Mouse (Mus musculus) stomach, embryonic 16.5 days (tissue): ENCODE results near the gene Ikbke. TPM values are rescaled to one million over a fixed set of nuclear protein-coding genes. Genes with fewer than 3 reads are reported as not detected.

Source experiments
- ATAC-seq: fragments of 200-750 bp; cut with Nextera tagmentation; 2 replicates; pipeline ENCODE4 v1.8.0; 2017; ENCODE audit warnings: moderate number of reproducible peaks, moderate TSS enrichment; ENCODE audit not compliant: insufficient read depth, low FRiP score
- H3K27ac ChIP-seq: fragments of 300-500 bp; sonication (generic); 2 replicates; pipeline ENCODE4 v1.5.1; 2014; ENCODE audit warnings: low read length
- H3K27me3 ChIP-seq: fragments of 300-500 bp; sonication (generic); 2 replicates; pipeline ENCODE4 v1.6.1; 2014; ENCODE audit warnings: low read length, control low read depth, mixed read lengths; ENCODE audit not compliant: control insufficient read depth, insufficient read depth
- H3K36me3 ChIP-seq: fragments of 300-500 bp; sonication (generic); 2 replicates; pipeline ENCODE4 v1.6.1; 2014; ENCODE audit warnings: low read length; ENCODE audit not compliant: control insufficient read depth, insufficient read depth
- H3K4me1 ChIP-seq: fragments of 300-500 bp; sonication (generic); 2 replicates; pipeline ENCODE4 v1.6.1; 2014; ENCODE audit warnings: low read length, control low read depth, mixed read lengths; ENCODE audit not compliant: control insufficient read depth, insufficient read depth
- H3K4me2 ChIP-seq: fragments of 300-500 bp; sonication (generic); 2 replicates; pipeline ENCODE4 v1.6.1; 2014; ENCODE audit warnings: low read depth, low read length, mixed read lengths
- H3K4me3 ChIP-seq: fragments of 300-500 bp; sonication (generic); replicated peaks from 2 replicates; pipeline ENCODE4 v1.5.1; 2014; ENCODE audit warnings: mild to moderate bottlenecking, low read length
- H3K9ac ChIP-seq: fragments of 300-500 bp; sonication (generic); 2 replicates; pipeline ENCODE4 v1.6.1; 2014; ENCODE audit warnings: low read length
- H3K9me3 ChIP-seq: fragments of 300-500 bp; sonication (generic); replicated peaks from 2 replicates; pipeline ENCODE4 v1.6.1; 2016; ENCODE audit warnings: low read length, control low read depth; ENCODE audit not compliant: control insufficient read depth
- WGBS: fragments of 180-500 bp; shearing (Covaris S2); extraction: QIAGEN DNeasy Blood & Tissue Kit; methylation state at CpG from one replicate; pipeline ENCODE4 v1.1.7; 2014; 5-methylcytosine and 5-hydroxymethylcytosine counted together
- polyA plus RNA-seq: library from polyadenylated mRNA; unstranded; fragments of >200 nt; fragmentation: Nextera tagmentation; extraction: Ambion mirVana; gene quantifications from 2 replicates; pipeline ENCODE4 v1.2.1, GENCODE M21; 2015

Gene Ikbke
- polyA plus RNA-seq, 1 experiment from 2014 or later = 8.1 TPM

DNA sequence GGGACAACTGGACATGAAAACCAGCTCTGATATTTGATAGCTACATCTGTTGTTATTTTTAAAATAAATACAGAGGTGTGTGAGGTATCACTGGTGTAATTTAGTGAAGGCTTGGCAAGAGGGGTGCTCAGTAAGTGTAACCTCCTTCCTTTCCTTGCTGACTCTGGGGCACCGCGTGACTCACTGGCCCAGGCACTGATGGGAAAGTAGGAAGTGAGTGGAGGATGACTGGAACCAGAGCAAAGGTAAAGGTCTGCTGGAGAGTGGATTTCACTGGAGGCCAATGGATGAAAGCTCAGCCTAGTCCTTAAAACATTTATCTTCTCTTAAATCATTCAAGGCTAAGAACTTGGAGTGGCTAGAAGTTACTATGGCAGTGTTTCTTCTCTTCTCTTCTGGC lies 21.3 kb upstream of the Ikbke start:
- Histone ChIP-seq H3K27me3 (no peaks in the 10 kb centered on the region), H3K4me2 (no peak overlapping the region), H3K9me3 (no peaks in the 10 kb centered on the region), H3K4me3 (no peak overlapping the region), H3K9ac (no peak overlapping the region), H3K27ac (no peak overlapping the region), H3K4me1 (no peaks in the 10 kb centered on the region), H3K36me3 (no peaks in the 10 kb centered on the region; the same call in 1 of the 2 replicates)
- WGBS = 88% methylated on average over 2 of the region's 2 CpGs
- ATAC-seq = no peak

DNA sequence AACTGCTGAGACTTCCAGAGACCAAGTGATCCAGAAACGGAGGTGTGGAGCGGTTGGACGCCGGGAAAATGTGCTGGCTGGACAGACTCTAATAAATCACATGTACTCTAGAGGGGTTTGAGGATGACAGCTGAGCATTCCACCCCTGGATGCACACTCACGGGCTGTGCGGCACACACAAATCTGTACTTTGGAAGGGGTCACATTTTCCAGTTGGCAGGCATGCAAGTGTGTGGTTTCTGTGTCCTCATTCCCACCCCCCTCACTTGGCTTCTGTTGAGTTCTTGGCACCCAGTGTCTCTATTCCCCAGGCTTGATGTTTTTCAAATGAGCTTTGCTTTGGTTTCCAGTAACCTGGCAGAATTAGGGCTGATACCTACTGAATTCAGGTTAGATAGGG lies 20.4 kb upstream of the Ikbke start:
- H3K4me2 ChIP-seq = no peak overlapping the region
- no peaks in the 10 kb centered on the region for H3K9me3 ChIP-seq
- WGBS = 66% methylated on average over 6 of the region's 6 CpGs
- H3K9ac ChIP-seq = no peak overlapping the region
- H3K36me3 ChIP-seq = no peaks in the 10 kb centered on the region; the same call in 1 of the 2 replicates
- H3K4me1 ChIP-seq = no peaks in the 10 kb centered on the region
- no peaks in the 10 kb centered on the region for H3K27me3 ChIP-seq
- ATAC-seq = no peak
- H3K4me3 ChIP-seq = no peak overlapping the region
- no peak overlapping the region for H3K27ac ChIP-seq

DNA sequence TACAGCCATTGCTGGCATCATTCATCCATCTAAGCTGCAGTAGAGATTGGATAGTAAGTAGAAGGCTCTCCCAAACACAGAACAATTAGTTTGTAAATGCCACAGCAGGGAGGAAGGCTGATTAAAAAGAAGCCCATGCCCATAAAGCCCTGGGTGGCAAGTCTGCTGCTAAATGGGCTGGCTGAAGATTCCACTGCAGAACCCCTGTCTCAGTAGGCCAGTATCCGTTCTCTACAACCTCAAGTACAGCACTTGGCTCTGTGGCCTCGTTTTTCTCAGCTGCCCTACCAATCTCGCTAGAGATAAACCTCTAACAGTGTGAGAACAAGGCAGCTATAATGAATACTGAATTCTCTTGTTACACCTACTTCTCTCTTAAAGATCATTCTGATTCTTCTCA lies 19.8 kb upstream of the Ikbke start:
- Histone ChIP-seq H3K36me3 (no peaks in the 10 kb centered on the region; the same call in 1 of the 2 replicates), H3K4me3 (no peak overlapping the region), H3K9me3 (no peaks in the 10 kb centered on the region), H3K27me3 (no peaks in the 10 kb centered on the region), H3K9ac (no peak overlapping the region), H3K27ac (no peak overlapping the region), H3K4me2 (no peak overlapping the region), H3K4me1 (no peaks in the 10 kb centered on the region)
- WGBS = 67% methylated on average over 3 of the region's 3 CpGs
- ATAC-seq = no peak

DNA sequence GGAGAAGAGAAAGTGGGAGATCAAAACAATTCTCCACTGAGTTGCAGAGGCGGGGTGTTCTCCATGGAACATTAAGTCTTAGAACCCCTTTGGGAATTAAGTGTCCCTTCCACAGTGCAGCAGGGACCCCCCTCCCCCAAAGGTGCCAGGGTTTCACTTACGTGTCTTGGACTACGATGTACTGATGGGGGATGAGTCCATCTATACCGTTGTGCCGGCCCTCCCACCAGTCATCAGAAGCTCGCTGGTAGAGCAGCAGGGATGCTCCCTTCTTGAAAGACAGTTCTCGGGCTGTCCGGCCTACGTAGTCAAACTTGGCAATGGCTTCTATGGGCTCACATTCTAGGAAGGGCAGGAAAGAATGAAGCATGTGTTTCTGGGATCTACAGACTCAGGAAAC lies 18.8 kb upstream of the Ikbke start:
- no peaks in the 10 kb centered on the region; the same call in 1 of the 2 replicates for H3K36me3 ChIP-seq
- H3K9me3 ChIP-seq = no peaks in the 10 kb centered on the region
- no peak overlapping the region for H3K27ac ChIP-seq
- no peak overlapping the region for H3K4me3 ChIP-seq
- no peaks in the 10 kb centered on the region for H3K4me1 ChIP-seq
- no peak overlapping the region for H3K4me2 ChIP-seq
- no peaks in the 10 kb centered on the region for H3K27me3 ChIP-seq
- 92% methylated on average over 9 of the region's 9 CpGs for WGBS
- no peak for ATAC-seq
- H3K9ac ChIP-seq = no peak overlapping the region

DNA sequence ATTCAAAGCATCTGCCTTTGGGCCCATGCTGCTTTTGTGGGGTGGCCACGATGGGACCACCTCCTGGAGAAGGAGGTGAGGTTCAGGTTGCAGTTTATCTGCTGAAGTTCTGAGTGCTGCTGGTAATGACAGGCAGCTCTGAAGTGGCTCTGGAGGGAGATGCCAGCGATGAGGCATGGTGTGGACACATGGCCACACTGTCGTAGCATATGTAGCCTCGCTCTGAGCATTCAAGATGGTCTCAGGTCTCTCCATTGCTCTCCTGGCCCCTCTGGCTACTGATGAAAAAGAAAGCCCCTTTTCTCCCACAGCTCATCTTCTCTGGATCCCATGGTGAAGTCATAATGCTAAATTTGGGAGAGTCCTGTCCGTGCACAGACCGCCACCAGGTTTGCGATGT lies 17.3 kb upstream of the Ikbke start:
- Histone ChIP-seq H3K9ac (no peak overlapping the region), H3K4me1 (no peaks in the 10 kb centered on the region), H3K4me2 (no peak overlapping the region), H3K27ac (no peak overlapping the region), H3K27me3 (no peaks in the 10 kb centered on the region), H3K36me3 (peaks cover 4% of the 10 kb centered on the region; the same call in 1 of the 2 replicates), H3K9me3 (no peaks in the 10 kb centered on the region), H3K4me3 (no peak overlapping the region)
- no peak for ATAC-seq
- 88% methylated on average over 7 of the region's 7 CpGs for WGBS

DNA sequence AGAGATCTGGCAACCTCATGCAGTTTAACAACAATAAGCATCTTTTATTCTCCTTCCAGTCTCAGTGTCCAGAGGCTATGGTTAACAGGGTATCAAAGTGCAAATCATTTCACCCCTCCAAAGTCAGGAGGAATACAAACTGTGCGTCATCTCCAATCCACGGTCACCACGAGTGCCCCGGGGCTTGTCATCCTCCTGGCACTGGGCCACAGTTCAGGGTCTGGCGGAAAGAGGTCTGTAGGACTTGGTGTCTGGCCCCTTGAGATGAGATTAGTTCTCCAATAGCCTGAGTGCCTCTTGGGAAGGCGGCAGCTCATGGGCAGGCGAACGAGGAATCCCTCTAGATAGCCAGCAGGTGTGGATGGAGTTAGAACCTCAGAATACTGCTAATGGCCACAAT lies 15.8 kb upstream of the Ikbke start:
- Histone ChIP-seq H3K36me3 (peaks cover 5% of the 10 kb centered on the region; the same call in 1 of the 2 replicates), H3K4me1 (no peaks in the 10 kb centered on the region), H3K4me2 (no peak overlapping the region), H3K9me3 (no peaks in the 10 kb centered on the region), H3K27ac (no peak overlapping the region), H3K9ac (no peak overlapping the region), H3K27me3 (no peaks in the 10 kb centered on the region), H3K4me3 (no peak overlapping the region)
- no peak for ATAC-seq
- WGBS = 87% methylated on average over 8 of the region's 8 CpGs

DNA sequence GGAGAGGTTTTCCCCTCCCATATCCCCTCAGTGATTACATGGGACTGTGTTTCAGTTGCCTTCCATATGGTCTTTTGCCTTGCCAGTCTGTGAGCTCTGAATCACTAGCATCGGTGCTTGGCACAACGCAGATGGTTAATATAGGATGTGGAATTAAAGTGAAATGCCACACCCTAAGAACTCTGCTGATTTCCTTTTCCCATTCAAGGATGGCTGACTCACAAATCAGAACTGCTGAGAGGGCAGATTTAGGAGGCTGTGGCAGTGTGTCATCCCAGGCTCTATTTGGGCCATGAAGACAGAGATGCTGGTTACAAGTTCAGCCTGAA lies 14.5 kb upstream of the Ikbke start:
- H3K9me3 ChIP-seq = no peaks in the 10 kb centered on the region
- no peaks in the 10 kb centered on the region for H3K4me1 ChIP-seq
- H3K4me3 ChIP-seq = no peak overlapping the region
- no peak overlapping the region for H3K27ac ChIP-seq
- no peaks in the 10 kb centered on the region for H3K27me3 ChIP-seq
- H3K36me3 ChIP-seq = 0 out of 2 replicates have a peak, but pooled peaks cover 5% of the 10 kb centered on the region
- no peak overlapping the region for H3K9ac ChIP-seq
- 94% methylated on average over 2 of the region's 2 CpGs for WGBS
- no peak for ATAC-seq
- H3K4me2 ChIP-seq = no peak overlapping the region

DNA sequence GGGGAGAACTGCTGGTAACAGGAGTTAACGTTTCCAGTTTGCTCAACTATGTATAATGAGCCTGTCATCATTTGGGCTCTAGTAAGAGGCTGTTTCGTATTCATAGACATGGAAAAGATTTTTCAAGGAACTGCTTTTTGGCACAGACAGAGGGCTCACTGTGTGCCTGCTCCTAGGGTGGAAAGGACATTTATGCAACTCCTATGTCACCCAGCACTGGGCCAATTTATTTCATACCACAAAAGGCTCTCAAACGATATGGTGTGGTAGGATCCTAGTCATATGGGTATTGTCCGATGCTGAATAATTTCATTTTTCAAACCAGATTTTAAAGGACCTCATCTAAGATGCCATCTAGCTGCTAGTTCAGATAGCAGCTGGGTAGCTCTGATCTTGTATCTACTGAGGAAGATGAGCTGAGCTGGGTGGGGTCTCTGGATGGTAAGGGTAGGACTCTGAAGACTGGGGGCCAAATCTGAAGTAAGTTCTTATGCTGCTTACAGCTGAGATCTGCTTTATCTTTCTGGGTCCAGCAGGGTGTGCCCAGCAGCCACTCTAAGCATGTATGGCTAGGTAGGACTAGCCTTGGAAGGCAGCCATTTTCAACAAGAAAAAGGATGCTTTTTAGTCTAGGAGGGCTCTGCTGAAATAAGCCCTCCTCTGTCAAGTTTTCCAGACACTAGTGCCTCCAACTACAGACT lies 14.0 kb upstream of the Ikbke start:
- Histone ChIP-seq H3K27ac (no peak overlapping the region), H3K9ac (no peak overlapping the region), H3K4me2 (no peak overlapping the region), H3K36me3 (0 out of 2 replicates have a peak, but pooled peaks cover 5% of the 10 kb centered on the region), H3K9me3 (no peaks in the 10 kb centered on the region), H3K4me3 (no peak overlapping the region), H3K27me3 (no peaks in the 10 kb centered on the region), H3K4me1 (no peaks in the 10 kb centered on the region)
- ATAC-seq = no peak
- WGBS = 80% methylated on average over 4 of the region's 4 CpGs

DNA sequence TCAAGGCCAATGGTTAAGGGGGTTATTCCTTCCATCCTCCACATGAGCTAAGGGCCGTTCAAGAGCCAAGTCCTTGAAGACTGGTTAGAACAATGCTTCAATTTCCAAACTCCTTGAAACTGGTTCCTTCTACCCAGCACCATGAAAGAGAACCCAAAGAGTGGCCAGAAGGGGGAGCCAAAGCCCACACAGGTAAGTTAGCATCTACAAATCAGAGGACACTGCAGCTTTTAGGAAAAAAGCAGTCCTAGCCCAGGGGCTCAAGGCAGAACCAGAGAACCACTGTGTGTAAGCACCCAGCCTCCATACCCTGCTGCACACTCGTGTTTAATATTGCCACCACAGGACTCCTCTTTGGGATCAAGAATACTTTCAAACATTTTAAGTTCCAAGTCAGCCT lies 11.2 kb upstream of the Ikbke start:
- WGBS = 39% methylated on average over 2 of the region's 2 CpGs
- Histone ChIP-seq H3K4me2 (no peak overlapping the region), H3K4me1 (no peaks in the 10 kb centered on the region), H3K27ac (no peak overlapping the region), H3K9ac (no peak overlapping the region), H3K4me3 (no peak overlapping the region), H3K9me3 (no peaks in the 10 kb centered on the region), H3K27me3 (no peaks in the 10 kb centered on the region), H3K36me3 (0 out of 2 replicates have a peak, but pooled peaks cover 5% of the 10 kb centered on the region)
- no peak for ATAC-seq
